Mouse (Mus musculus) cortical plate, adult 2 months (tissue): ENCODE results near the gene Clic3. TPM values are rescaled to one million over a fixed set of nuclear protein-coding genes. Genes with fewer than 3 reads are reported as not detected.

Experiments
- H3K27ac ChIP-seq: fragments of 200-500 bp; 2 replicates; pipeline ENCODE4 v1.5.1; 2012; ENCODE audit warnings: low read length, control low read depth, inconsistent platforms; ENCODE audit not compliant: insufficient read depth
- H3K4me1 ChIP-seq: fragments of 200-500 bp; 2 replicates; pipeline ENCODE4 v1.6.1; 2011; ENCODE audit warnings: low read length; ENCODE audit not compliant: control insufficient read depth, insufficient read depth
- H3K4me3 ChIP-seq: fragments of 200-500 bp; 2 replicates; pipeline ENCODE4 v1.5.1; 2011; ENCODE audit warnings: mild to moderate bottlenecking, low read length, control low read depth; ENCODE audit not compliant: insufficient read depth
- CTCF ChIP-seq: fragments of 200-500 bp; IDR thresholded peaks from 2 replicates; pipeline ENCODE4 v1.5.1; 2011; ENCODE audit warnings: mild to moderate bottlenecking, control low read depth, low read length; ENCODE audit not compliant: insufficient read depth; ENCODE audit errors: extremely low read depth
- POLR2A ChIP-seq: fragments of 200-500 bp; IDR thresholded peaks from 2 replicates; pipeline ENCODE4 v1.6.1; 2011; ENCODE audit warnings: mild to moderate bottlenecking, low read length, control low read depth; ENCODE audit not compliant: insufficient read depth; ENCODE audit errors: extremely low read depth
- polyA plus RNA-seq: library from polyadenylated mRNA; depleted of rRNA; stranded (reverse); fragments of >200 nt; gene quantifications from 2 replicates; pipeline ENCODE4 v1.2.3, GENCODE M21; 2012

Gene Clic3
- polyA plus RNA-seq, 1 experiment = 0.79 TPM

DNA sequence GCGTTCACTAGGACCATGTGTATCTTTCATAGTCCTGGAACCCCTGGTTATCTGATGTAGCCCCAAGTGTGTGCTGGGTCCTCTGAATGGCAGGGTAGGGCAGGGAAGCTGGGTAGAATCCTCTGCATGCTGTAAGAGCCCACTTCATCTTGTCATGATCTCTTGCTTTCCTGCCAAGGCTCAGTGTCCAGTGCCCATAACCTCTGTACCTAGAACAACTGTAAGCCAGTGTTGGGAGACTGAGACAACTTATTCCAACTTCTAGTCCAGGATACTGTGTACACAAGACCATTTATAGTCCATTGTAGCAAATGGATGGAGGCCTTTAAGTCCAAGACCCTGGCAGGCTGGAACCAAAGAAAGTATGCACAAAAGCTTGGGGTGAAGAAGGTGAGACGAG, 8.6 kb downstream of the Clic3 start:
- peaks cover 3% of the 10 kb centered on the region for H3K4me1 ChIP-seq
- H3K27ac ChIP-seq = no peak overlapping the region
- H3K4me3 ChIP-seq = no peak overlapping the region
- no peak for TF ChIP-seq CTCF

DNA sequence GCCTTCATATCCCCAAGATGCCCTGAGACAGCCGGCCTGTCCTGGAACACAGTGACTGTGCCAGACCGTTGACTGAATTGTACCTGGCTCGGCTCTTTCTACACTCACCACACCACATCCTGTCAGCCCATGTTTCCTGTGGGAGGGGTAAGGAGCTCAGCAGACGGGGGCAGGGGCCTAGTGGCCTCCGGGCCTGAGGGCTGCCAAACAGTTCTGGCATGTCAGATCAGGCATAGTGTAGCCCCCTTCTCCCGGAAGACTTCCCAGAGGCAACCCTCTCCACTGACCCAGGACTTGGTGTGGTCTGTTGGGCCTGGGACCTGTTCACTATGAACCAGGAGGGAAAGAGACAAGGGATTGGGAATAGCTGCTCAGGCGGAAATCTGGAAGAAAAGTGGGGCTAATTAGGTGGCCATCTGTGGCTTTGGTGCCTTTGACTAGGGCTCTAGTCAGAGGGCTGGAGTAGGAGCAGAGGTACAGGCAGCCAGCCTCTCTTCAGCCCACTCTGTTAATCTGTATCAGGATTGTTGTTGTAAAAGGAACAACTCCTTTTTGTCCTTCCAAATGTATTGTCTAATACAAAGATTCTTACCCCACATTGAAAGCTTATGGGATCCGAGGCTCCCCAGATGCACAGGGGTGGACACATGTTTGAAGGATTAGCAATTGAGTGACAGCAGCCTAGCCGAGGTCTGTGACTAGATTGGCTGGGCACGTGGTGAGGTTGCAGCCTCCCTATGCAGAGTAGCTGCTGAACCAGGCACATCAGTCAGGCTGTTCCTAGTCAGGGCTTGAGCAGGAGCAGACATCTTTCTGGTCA, 9.4 kb downstream of the Clic3 start:
- no peak overlapping the region for H3K27ac ChIP-seq
- TF ChIP-seq CTCF (no peak), POLR2A (no peak)
- no peak overlapping the region for H3K4me3 ChIP-seq
- H3K4me1 ChIP-seq = peaks cover 3% of the 10 kb centered on the region

DNA sequence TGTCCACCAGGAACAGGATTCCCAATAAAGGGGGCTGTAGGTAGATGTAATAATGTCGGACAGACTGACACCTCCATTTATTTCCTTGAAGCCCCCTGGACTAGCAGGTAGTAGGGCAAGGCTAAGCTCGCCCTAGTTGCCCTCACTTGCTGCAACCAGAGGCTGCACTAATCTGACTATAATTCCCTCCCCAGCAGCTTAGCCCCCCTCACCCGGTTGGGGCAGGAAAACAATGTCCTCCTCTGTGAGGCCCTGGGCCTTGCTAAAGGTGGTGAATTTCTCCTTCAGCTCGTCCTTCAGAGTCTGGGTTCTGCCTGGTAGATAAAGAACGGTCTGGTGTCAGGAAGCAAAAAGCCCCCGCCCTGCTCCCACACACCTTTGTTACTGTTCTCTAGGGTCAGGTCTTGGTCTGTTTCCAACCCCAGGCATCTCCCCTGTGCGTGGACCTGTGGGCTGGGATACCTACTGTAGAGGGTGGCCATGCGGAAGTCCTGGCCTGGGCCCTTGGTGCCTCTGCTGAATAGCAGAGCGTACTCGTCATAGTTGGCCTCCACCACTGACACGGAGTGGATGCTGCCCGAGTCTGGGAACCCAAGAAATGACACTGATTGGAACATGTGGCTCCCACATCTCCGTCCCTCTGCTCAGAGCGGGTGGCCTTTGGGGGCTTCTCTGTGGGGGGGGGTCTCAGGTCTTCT, 11.1 kb downstream of the Clic3 start:
- Histone ChIP-seq H3K4me1 (no peaks in the 10 kb centered on the region; the same call in 1 of the 2 replicates), H3K27ac (peak overlapping the region; percentile 32; the same call in 1 of the 2 replicates)

DNA sequence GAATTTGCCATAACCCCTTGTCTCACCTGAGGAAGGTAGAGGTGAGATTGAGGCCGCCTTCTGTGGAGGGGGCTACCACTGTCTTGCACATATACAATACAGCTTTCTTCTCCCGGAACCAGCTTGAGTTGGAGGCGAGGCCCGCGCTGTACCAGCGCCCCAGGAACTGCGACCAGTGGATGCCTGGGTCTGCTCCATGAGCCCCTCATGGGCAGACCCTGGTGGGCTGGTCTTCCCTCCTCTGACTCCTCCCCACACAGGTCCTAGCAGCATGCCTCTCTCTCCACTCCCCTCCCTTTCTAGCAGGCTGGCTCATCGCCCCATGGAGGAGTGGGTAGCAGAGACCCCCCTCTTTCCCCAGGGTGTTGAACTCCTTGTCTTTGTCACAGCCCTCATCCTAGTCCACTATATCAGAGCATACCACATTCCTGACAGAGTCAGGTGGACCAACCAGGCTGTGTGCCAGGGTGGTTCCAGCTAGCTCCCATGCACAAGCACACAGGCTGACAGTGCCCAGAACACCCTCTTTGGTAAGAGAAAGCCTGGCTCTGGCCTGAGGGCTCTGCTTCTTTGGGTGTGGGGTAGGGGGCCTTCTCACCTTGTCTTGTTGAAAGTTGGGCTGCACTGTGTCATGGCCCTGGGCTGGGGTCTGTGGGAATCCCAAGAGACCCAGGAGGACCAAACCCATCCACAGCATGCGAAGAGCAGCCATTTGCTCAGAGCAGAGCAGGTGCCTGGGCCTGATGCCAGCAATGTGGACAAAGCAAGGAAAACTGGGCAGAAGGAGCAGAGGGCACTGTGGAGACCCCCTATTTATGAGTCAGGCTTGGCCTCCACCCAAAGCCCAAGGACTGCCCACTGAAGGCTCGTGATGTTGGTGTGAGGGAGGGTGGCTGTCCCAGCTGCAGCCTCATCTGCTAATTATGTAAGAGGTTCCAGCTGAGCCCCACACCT, 12.6 kb downstream of the Clic3 start:
- peak overlapping the region; percentile 5 for H3K4me3 ChIP-seq
- no peaks in the 10 kb centered on the region; the same call in 1 of the 2 replicates for H3K4me1 ChIP-seq
- H3K27ac ChIP-seq = peak overlapping the region; percentile 66
- TF ChIP-seq CTCF (no peak), POLR2A (peak; percentile 59; the same call in 1 of the 2 replicates)

More for the DNA sequence above, 11.1 kb downstream of the Clic3 start:
- H3K4me3 ChIP-seq = no peak overlapping the region; the same call in 1 of the 2 replicates
- TF ChIP-seq POLR2A (no peak), CTCF (no peak)

DNA sequence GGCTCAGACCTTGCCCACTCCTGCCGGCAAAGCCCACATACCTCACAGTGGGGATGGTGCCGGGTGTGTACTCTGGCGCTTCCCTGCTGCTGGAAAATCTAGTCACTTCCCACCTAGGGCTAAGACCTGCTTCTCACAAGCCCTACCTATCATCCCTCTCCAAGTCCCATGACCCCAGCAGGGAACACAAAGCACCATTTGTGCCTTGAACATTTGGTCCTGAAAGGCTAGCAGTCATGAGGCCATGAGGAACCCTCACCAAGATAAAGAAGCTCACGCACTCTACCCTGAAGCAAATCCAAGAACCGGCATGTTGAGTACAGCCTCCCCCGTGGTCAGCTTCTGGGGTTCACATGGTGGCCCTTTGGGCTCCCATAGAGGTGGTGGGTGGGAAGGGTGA, 13.3 kb downstream of the Clic3 start, which contains the start of gene Ptgds:
TSS of gene Ptgds (minus strand) at position 78 of the 400 bp plus-strand sequence.
- Histone ChIP-seq H3K4me3 (peak within 1 kb of the TSS; percentile 5), H3K4me1 (no peaks in the 10 kb centered on the region; the same call in 1 of the 2 replicates), H3K27ac (peak within 1 kb of the TSS; percentile 66)
- TF ChIP-seq POLR2A (no peak), CTCF (no peak)

DNA sequence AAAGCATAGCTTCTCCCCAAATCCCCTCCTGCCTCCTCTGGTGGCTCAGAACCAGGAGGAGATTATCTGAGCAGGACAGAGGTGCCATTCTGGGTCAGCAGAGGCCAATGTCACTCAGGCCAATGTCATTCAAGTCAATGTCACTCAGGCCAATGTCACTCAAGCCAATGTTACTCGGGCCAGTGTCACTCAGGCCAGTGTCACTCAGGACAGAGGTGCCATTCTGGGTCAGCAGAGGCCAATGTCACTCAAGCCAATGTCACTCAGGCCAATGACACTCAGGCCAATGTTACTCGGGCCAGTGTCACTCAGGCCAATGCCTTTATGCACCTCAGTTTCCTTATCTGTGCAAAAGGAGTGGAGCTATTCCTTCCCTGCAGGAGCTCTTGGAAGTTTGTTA, 15.9 kb downstream of the Clic3 start:
- no peaks in the 10 kb centered on the region; the same call in 1 of the 2 replicates for H3K4me1 ChIP-seq
- no peak overlapping the region for H3K27ac ChIP-seq
- TF ChIP-seq CTCF (no peak), POLR2A (no peak)
- H3K4me3 ChIP-seq = no peak overlapping the region

DNA sequence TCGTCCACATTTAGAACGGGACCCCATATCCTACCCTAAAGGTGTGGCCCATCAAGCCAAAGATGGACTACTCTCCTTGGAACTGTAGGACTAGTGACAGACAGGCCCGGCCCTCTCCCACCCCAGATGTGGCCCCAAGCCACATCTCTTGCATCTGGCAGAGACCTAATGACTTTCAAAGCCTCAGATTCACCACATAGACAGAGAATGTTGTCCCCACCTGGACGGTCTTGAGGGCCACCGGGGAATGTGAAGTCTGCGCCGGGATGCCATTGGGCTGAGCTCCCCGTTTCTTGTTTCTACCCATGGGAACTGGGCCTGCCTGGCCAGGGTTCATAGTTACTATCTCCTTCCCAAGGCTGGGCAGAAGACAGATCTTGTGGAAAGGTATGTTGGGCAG, 20.9 kb downstream of the Clic3 start:
- Histone ChIP-seq H3K27ac (no peak overlapping the region), H3K4me1 (peaks cover 4% of the 10 kb centered on the region; the same call in 1 of the 2 replicates), H3K4me3 (no peak overlapping the region)
- TF ChIP-seq POLR2A = no peak
- no peak for TF ChIP-seq CTCF

DNA sequence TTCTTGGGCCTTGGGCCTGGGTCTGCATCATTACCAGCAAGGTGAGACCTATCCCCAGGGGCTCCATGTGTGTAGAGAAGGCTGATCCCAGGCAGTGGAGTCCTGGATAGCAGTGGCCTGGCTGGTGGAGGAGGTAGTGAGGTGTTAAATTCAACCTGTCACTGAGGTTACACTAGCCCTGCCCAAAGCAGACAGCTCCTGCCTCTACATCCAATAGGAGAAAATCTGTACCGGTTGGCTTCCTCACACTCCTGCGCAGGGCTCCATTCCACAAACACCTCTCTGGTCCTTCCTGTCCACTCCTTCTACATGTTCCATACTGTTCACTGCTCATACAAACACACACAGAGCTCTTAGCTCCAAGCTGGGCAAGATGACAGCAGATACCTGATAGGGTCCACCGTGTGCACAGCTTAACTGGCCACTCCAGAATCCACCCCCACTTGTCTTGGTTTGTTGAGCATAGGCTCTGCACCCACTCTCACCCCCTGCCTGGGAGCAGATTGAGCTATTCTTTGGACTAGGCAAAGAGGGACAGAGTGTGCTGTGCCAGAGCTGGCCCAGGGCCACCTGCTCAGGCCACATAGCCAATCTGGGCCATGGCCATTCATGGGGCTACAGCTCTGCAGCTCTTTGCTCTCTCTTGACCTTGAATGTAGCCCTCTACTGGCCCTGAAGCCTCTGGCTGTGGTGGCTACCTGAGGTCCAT, 21.5 kb downstream of the Clic3 start:
- TF ChIP-seq CTCF (no peak), POLR2A (no peak)
- Histone ChIP-seq H3K4me1 (peaks cover 4% of the 10 kb centered on the region; the same call in 1 of the 2 replicates), H3K4me3 (no peak overlapping the region), H3K27ac (peak overlapping the region; percentile 58; the same call in 1 of the 2 replicates)
